Mouse (Mus musculus): Measurements from ENCODE around the gene Washc2. TPM values are rescaled to one million over a fixed set of nuclear protein-coding genes. Genes with fewer than 3 reads are reported as not detected.
"Not testable (repeated sequence)": the region's sequence is repeated elsewhere in the genome, so short reads cannot be mapped to it uniquely, and the experiment has no call there.

Washc2 gene
- total RNA-seq (2015; ENCODE audit: low replicate concordance) = 26.1 and 30.7 TPM in 2 replicates
- total RNA-seq (2017; ENCODE audit: low replicate concordance) = 18.5 and 21.6 TPM in 2 replicates

DNA sequence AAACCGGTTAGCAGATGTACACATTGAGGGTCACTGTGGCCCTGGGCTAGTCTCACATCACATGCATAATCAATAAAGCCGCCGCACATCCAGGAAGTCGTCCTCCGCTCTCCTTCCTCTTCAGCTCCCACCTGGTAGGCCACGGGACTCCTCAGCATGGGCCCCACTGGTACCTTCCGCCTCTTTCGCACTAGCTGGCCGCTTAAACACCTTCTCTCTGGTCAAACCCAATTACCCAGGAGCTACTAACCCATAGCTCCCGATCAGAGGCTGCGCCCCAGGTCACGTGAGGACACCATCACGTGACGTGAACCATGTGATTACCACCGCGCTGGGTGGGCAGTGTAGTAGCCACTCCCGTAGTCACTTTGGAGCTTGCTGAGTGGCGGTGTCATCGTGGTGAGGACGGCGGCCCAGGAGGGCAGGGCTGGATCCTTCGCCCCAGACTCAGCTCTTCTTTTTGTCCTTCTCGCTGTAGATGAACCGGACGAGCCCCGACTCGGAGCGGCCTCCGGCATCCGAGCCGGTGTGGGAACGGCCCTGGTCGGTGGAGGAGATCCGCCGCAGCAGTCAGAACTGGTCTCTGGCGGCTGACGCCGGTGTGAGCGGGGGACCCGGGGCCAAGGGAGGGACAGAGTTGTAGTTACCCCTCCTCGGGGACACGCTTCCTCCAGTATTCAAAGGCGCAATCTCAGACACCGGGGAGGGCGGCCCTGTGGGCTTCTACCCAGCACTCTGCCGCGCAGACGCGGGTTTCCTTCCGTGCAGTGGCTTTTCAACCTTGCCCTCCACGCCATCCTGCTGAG lies at the start of gene Washc2:
Washc2 (plus strand) TSS at position 310 of the 806 bp plus-strand sequence.
- peak; percentile 96 for ATAC-seq (replicated peaks; ENCODE audit: low FRiP score, poor library complexity, severe bottlenecking)

DNA sequence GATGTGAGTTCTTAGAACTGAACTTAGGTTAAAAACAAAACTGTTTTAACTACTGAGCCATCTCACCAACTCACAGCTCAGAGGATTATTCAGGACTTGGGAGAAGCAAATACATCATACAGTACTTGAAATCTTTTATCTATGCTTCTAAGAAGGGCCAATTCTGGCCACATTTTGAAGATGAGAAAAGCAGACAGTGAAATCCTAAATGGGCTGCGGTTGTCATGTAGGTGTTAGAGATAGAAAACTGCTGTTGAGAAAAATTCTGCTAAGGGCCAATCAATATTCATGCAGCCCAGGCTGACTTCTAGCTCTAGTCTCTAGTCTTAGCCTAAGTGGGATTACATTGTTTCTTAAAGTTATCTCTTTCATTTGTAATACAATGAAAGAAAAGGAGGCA lies 41.5 kb upstream of the Washc2 start:
- no peak for ATAC-seq (replicated peaks; ENCODE audit: low FRiP score, poor library complexity, severe bottlenecking)

DNA sequence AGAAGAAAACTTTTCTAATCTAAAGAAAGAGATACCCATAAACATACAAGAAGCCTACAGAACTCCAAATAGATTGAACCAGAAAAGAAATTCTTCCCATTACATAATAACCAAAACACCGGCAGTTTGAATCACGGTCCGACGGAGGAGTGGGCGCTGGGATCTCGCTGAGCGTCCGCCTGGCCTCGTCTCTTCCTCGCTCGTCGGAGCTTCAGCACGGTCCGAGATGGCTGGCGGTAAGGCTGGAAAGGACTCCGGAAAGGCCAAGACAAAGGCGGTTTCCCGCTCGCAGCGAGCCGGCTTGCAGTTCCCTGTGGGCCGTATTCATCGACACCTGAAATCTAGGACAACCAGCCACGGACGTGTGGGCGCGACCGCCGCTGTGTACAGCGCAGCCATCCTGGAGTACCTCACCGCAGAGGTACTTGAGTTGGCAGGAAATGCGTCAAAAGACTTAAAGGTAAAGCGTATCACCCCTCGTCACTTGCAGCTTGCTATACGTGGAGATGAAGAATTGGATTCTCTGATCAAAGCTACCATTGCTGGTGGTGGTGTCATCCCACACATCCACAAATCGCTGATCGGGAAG lies 34.2 kb upstream of the Washc2 start:
- ATAC-seq (replicated peaks; ENCODE audit: low FRiP score, poor library complexity, severe bottlenecking) = peak; percentile 75

GRCm38 (mm10) chr6:116178376-116178775 lies 29.5 kb upstream of the Washc2 start:
- ATAC-seq (replicated peaks; ENCODE audit: low FRiP score, poor library complexity, severe bottlenecking) = no peak

DNA sequence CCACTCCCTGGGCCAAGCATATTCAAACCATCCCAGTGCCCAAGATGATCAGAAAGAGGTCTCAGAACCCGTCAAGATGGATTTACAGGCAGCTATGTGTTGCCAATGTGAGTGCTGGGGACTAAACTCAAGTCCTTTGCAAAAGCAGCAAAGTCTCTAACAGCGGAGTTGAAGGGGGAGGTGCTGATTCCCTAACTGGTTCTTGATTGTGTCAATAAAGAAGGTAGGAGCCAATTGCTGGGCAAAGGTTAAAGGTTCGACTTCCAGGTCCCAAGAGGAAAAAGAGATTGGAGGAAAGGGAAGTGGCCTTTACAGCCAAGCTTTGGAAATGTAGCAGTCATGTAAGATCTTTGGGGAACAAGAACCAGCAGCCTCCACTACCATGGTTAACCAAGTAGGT lies 27.1 kb upstream of the Washc2 start:
- ATAC-seq (replicated peaks; ENCODE audit: low FRiP score, poor library complexity, severe bottlenecking) = no peak

DNA sequence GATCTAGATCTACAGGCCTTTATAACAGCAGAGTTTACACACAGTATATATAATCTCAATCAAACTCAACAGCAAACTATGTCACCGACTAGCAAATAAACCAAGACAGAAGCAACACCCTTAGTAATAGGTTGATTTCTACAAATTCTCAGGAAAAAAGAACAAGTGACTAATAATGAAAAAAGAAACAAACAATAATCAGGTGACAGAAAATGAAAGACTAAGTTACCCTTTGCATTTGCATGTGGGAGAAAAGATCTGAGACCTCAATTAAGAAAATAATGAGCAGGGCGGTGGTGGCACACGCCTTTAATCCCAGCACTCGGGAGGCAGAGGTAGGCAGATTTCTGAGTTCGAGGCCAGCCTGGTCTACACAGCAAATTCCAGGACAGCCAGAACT lies 24.3 kb upstream of the Washc2 start:
- ATAC-seq (replicated peaks; ENCODE audit: low FRiP score, poor library complexity, severe bottlenecking) = no peak

GRCm38 (mm10) chr6:116186485-116186884 lies 21.4 kb upstream of the Washc2 start:
- ATAC-seq (replicated peaks; ENCODE audit: low FRiP score, poor library complexity, severe bottlenecking) = no peak

GRCm38 (mm10) chr6:116189417-116189816 lies 18.4 kb upstream of the Washc2 start:
- ATAC-seq (replicated peaks; ENCODE audit: low FRiP score, poor library complexity, severe bottlenecking) = no peak

DNA sequence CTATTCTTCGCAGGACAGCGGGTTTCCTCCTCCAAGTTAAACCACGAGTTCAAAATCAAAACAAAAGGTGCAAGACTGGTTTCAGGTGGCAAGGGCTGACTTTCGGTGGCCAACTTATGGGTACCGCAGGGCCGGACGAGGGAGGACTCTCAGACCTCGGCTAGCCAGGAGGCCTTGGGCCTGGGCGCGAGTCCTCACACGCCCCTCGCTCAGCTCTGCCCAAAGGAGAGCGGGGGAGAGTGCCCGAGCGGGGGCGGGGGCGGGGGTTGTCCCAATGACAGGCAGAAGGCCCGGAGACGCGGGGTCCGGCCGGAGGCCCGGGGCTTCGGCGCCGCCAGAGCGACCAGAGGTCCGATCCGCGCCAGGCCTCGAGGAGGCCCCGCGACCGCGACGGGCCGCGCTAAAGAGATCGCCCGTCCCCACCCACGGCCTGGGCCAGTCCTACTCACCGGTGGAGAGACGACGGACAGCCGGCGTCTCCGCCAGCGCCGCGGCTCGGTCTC lies 15.0 kb upstream of the Washc2 start:
- peak; percentile 60 for ATAC-seq (replicated peaks; ENCODE audit: low FRiP score, poor library complexity, severe bottlenecking)

- peak; percentile 93 for ATAC-seq (replicated peaks; ENCODE audit: low FRiP score, poor library complexity, severe bottlenecking)
Measured at GRCm38 (mm10) chr6:116193394-116194393, 14.1 kb upstream of the Washc2 start, which contains the start of gene Tmcc1. TSS of gene Tmcc1 (minus strand) at chr6:116193486.

GRCm38 (mm10) chr6:116195811-116196210 lies 12.0 kb upstream of the Washc2 start:
- ATAC-seq (replicated peaks; ENCODE audit: low FRiP score, poor library complexity, severe bottlenecking) = no peak

DNA sequence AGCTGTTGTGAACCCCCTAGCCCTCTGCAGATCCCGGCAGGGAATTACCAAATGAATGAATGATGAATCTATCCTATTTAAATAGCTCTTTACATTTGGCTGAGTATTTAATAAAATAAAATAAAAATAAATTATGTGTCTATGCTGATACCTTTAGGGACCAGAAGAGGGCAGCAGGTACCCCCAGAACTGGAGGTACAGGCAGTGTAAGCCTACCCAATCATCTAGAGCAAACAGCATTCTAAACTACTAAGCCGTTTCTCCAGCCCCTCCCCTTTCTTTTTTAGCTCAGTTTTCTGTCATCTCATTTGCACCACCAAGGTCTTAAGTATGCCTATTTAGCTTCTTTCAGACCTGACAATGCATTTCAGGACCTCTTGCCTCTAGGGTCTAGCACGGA lies 9.7 kb upstream of the Washc2 start:
- no peak for ATAC-seq (replicated peaks; ENCODE audit: low FRiP score, poor library complexity, severe bottlenecking)

- no peak for ATAC-seq (replicated peaks; ENCODE audit: low FRiP score, poor library complexity, severe bottlenecking)
Measured at GRCm38 (mm10) chr6:116199682-116200081, 8.2 kb upstream of the Washc2 start.

DNA sequence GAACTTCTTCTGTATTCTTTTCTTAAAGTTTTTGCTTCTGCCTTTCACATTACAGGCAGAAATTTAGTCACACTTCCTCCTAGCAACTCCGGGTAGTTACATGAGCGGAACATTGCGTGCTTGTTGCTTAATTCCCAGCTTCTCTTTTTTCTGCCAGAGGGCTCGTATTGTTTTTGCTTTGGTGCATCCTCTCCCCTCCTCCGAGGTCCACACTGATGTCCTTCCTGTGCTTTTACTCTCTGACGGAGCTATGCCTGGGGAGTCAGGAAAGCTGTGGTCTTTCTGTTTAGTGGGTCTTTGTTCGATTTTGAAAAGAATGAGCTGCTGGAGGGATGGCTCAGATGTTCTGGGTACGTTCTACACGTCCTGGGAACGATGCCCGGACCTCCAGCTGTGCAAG lies 19.9 kb downstream of the Washc2 start:
- ATAC-seq (replicated peaks; ENCODE audit: low FRiP score, poor library complexity, severe bottlenecking) = 0 out of 2 replicates have a peak, but pooled peaks have one; percentile 27

DNA sequence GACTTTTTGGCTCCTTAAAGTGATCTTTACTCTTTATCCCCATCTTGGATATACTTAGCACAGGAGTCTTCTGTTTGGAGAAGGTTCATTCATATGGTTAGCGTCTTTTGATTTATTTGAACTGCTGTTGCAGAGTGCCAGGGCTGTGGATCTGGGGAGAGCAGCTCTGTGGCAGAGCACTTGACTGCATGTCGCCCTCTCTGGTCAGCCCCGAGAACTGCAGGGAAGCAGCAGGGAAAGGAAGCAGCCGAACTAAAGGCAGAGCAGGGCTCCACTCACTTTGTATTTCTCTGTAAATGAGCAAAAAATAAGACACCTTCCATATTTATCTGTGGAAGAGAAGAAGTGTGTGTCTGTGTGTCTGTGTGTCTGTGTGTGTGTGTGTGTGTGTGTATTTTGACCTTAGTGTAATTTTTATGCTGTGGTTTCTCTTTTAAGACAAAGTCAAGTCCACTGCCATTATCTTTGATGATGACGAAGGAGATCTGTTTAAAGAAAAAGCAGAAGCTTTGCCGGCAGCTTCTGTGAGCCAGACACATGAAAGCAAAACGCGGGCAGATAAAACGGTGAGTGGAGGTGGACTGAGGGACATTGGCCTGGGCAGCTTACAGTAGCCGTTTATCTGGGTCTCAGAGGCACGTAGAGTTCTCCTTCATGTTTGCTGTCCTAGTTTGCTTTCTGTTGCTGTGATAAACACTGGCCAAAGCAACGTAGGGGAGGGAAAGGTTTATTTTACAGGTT lies 21.1 kb downstream of the Washc2 start:
- peak; percentile 97 for ATAC-seq (replicated peaks; ENCODE audit: low FRiP score, poor library complexity, severe bottlenecking)

DNA sequence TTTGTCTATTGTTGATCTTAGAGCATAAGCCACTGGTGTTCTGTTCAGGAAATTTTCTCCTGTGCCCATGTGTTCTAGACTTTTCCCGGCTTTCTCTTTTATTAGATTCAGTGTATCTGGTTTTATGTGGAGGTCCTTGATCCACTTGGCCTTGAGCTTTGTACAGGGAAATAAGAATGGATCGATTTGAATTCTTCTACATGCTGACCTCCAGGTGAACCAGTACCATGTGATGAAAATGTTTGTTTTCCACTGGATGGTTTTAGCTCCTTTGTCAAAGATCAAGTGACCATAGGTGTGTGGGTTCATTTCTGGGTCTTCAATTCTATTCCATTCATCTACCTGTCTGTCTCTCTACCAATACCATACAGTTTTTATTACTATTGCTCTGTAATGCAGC lies 27.0 kb downstream of the Washc2 start:
- not testable (repeated sequence) for ATAC-seq (replicated peaks; ENCODE audit: low FRiP score, poor library complexity, severe bottlenecking)

DNA sequence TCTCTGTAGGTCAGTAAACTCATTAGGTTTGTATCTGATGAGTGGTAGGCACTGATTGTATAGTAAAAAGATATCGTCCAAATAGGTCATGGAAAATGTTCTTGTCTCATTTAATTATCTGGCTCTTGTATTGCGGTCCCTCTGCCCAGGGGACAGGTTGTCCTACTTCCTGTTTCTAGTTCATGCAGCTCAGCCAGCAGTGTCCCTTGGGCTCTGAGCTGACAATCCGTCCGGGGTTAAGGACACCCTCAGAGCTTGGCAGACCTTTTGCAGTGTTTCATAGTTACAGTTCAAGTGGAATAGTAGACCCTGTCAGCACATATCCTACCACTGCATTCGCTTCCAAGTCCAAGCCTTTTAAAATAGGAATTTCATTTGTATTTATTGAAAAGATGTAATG lies 27.5 kb downstream of the Washc2 start:
- ATAC-seq (replicated peaks; ENCODE audit: low FRiP score, poor library complexity, severe bottlenecking) = no peak

DNA sequence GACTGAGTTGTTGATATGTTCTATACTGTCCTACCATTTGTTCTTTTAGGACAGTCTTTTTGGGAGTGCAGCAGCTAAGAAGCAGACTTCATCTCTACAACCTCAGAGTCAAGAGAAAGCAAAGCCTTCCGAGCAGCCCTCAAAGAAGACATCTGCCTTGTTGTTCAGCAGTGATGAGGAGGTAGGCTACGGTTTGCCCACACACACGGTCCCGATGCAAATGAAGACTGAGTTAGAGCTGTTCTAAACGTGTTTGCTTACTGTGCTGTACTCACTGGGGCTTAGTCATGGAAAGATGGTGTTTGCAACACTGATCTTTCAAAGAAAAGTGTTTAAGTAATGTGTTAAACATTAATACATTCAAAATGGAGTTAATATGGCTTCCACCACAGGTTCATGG lies 30.2 kb downstream of the Washc2 start:
- no peak for ATAC-seq (replicated peaks; ENCODE audit: low FRiP score, poor library complexity, severe bottlenecking)

DNA sequence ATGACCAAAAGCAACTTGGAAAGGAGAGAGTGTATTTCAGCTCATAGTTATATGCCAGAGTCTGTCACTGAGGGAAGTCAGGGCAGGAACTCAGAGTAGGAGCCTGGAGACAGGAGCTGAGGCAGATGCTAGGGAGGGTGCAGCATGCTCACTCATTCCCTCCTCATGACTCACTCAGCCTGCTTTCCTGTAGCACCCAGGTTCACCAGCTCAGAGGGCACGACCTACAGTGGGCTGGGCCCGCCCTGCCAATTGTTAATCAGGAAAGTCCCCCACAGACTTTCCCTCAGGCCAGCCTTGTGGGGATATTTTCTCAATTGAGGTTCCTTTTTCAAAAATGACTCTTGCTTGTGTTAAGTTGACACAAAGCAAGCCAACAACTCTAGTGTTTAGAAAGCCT lies 32.5 kb downstream of the Washc2 start:
- ATAC-seq (replicated peaks; ENCODE audit: low FRiP score, poor library complexity, severe bottlenecking) = no peak

All from erythroblast, adult 5-6 weeks (primary cell).